Mouse (Mus musculus) left cerebral cortex, adult 2 months (tissue): ENCODE measurements around the gene Zfp456. TPM values are rescaled to one million over a fixed set of nuclear protein-coding genes. Genes with fewer than 3 reads are reported as not detected.
A peak's percentile ranks its signal among the peaks of the same experiment; 100 is the strongest.
"Not testable (repeated sequence)": the region's sequence is repeated elsewhere in the genome, so short reads cannot be mapped to it uniquely, and the experiment has no call there.

ENCODE experiments used
- DNase-seq, 2 experiments: peaks; one replicate each; pipeline ENCODE4 v3.0.0; 2021 to 2022; ENCODE audit warnings: low spot score in 2 of 2, mixed read lengths in 1 of 2; ENCODE audit errors: extremely low spot score in 1 of 2
- H3K27ac ChIP-seq: fragments of 200-600 bp; 2 replicates; pipeline ENCODE4 v1.8.1; 2022
- H3K4me3 ChIP-seq: fragments of 200-600 bp; 2 replicates; pipeline ENCODE4 v1.8.1; 2022
- CTCF ChIP-seq: fragments of 200-600 bp; IDR thresholded peaks from 2 replicates; pipeline ENCODE4 v1.8.1; 2022; ENCODE audit warnings: antibody characterized with exemption, mild to moderate bottlenecking, moderate library complexity
- intact Hi-C: fragments of 180-260 bp; cut with DNase I; formaldehyde crosslinking; loops from one replicate; pipeline ENCODE4 v1.15.1; 2025
- long read RNA-seq, 2 experiments: library from polyadenylated mRNA; stranded (forward); transcript quantifications; one replicate each; pipeline ENCODE4 v2.0.0; 2021; ENCODE audit warnings: borderline mapping rate in 2 of 2
- total RNA-seq, 2 experiments: library from RNA; stranded (reverse); gene quantifications; 2 replicates each; pipeline ENCODE4 v1.2.3; 2021

Zfp456 gene
- under 1 TPM; 0.54 to 0.58 TPM for total RNA-seq
- long read RNA-seq, experiment 1: 0 reads
- long read RNA-seq, experiment 2, partial matches to known transcripts: 0 of 1 reads
- long read RNA-seq, experiment 2, other reads (novel, unspliced or antisense): 1 of 1 reads

DNA sequence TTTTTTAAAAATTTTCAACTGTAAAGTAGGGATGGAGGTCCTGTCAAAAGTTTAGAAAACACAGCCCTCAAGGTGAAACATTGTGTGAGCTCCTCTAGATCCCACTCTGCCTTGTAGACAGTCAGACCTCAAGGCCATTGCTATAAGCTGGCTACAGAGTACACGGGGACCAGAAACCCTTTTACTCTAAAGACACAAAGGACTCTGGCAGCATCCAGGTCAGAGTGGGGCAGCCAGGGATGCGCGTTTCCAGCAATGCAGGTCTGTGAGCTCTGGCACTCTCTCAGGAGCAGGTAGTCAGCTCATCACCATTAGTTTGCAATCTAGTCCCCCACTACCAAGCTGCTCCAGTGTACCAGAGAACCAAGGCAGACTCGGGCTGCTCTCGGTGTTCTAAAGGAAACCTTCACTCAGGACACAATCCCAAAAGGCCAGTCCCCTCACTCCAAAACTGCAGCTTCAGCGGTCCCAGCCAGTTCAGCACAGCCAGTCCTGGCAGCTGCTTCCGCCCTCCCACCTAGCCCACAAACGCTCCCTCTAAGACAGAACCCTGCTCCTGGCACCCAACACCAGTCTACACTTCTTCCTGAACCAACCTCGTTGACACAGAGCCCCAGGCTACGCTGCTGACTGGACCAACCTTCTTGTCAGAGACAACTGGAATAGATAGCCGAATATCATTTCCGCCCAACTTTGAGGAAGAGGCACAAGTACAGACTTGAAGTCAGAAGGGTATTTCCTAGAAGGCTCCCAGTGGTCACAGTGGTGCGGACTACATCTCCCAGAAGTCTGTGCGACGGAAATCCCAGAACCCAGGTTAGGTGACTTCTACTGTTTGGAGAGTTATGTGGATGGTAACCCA is at the start of gene Zfp456, which contains the start of gene Gm28041:
TSS of gene Zfp456 (minus strand) at position 761 of the 862 bp plus-strand sequence.
TSS of gene Gm28041 (minus strand) at position 684 of the 862 bp plus-strand sequence.
- intact Hi-C loops, H3K27ac ChIP-seq: not testable (repeated sequence)
- peak within 1 kb of the TSS; percentile 43 for H3K4me3 ChIP-seq
- DNase-seq: peak; percentile 37 to 53

GRCm38 (mm10) chr13:67422532-67422931 is 46.9 kb upstream of the Zfp456 start:
- DNase-seq, H3K27ac ChIP-seq, H3K4me3 ChIP-seq, intact Hi-C loops: not testable (repeated sequence)

- intact Hi-C loops: no loop called here
- DNase-seq: peak; percentile 26 to 57
- no peak; the same call in 1 of the 2 replicates for TF ChIP-seq CTCF
- peak within 1 kb of the TSS; percentile 18 for H3K27ac ChIP-seq
- H3K4me3 ChIP-seq: peak within 1 kb of the TSS; percentile 62
Measured at GRCm38 (mm10) chr13:67421207-67421857, 45.7 kb upstream of the Zfp456 start, which contains the start of gene Zfp459. Gene Zfp459 (minus strand): TSS chr13:67421418.

DNA sequence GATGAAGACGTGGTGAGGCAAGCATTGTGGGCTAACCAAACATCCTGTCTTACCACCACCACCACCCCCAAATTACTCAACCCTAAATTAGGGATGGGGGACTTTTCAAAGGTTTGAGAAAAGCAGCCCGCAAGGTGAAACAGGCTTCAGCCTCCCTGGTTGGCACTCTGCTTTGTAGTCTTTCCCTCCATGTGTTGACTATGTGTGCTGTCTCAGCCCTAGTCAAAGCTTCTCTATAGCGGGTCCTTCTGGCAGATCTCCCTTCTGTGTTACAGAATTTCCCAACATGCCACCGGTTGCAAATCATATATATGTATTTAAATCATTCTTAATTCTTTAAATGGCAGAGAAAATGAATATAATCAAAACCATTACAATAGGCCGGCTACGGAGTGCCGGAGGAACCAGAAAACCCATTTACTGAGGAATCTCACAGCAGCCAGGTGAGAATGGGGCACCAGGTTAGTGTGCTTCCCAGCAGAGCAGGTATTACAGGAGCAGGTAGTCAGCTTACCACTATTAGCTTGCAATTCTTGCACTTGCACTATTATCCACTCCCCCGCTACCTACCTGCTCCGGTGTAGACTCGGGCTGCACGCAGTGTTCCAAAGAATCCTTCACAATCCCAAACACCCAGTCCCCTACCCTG is 45.1 kb upstream of the Zfp456 start:
- no peak for TF ChIP-seq CTCF
- DNase-seq: peak in 1 of 2 experiments; percentile 10
- intact Hi-C loops: no loop called here
- Histone ChIP-seq H3K4me3 (peak overlapping the region; percentile 62), H3K27ac (peak overlapping the region; percentile 18)

DNA sequence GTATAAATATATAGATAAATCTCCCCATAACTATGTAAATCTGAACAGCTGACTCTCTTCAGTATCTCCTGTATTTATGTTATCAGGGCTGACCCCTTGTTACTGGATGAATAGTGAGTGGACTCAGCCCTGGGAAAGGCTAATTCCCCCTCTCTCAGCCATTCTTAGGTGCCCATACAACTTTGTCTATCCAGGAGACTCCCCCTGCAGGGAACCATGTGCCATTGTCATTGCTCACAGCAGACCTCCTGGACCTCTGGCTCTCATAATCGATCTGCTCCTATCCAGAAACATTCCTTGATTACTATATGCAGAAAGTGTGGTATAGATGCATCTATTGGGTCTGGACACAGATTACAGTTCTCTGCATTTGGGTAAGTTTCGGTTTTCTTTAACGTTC is 41.2 kb upstream of the Zfp456 start:
- H3K27ac ChIP-seq: no peak overlapping the region
- no peak for TF ChIP-seq CTCF

DNA sequence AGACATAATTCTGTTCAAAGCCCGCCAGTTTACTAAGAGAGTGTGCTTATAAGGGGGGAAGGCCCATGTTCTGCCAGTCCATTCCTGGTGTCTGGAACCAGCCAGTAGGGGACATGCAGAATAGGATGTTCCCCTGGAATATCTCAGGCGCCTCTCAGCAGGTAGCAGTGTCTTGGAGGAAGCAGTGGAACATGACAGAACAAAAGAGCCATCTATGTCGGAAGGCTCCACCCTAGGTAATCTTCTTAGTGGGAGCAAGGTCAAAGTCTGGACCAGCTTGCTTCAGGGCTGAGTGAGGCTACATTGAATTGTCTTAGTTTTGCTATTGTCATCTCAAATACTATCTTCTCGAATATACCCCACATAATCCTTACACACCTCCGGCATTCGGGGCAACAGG is 40.1 kb upstream of the Zfp456 start:
- DNase-seq: no peak
- Histone ChIP-seq H3K4me3 (no peak overlapping the region), H3K27ac (no peak overlapping the region)
- intact Hi-C loops: no loop called here
- no peak for TF ChIP-seq CTCF

More for the DNA sequence above, 41.2 kb upstream of the Zfp456 start:
- intact Hi-C loops: no loop called here
- DNase-seq: no peak
- H3K4me3 ChIP-seq: no peak overlapping the region

DNA sequence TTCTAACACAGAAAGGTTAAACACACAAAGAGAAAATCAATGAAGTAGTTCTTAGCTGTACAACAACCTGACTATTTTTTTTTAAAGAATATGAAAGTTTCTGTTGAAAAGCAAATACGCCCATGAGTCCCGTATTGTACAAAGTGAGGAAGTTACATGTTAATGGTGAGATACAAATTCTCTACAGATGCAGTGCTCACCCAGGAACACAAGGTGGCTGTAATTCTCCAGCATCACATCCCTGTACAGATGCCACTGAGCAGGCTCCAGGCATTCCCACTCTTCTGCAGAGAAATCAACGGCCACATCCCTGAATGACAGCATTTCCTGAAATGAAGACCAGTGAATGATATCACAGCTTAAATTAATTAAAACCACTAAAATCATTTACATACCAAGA is 38.0 kb upstream of the Zfp456 start:
- H3K4me3 ChIP-seq, H3K27ac ChIP-seq, DNase-seq, intact Hi-C loops: not testable (repeated sequence)
- TF ChIP-seq CTCF: peak; percentile 32

- intact Hi-C loops: not testable (repeated sequence)
- H3K4me3 ChIP-seq: peak within 1 kb of the TSS; percentile 63
- peak within 1 kb of the TSS; percentile 72 for H3K27ac ChIP-seq
- DNase-seq: peak; percentile 66
Measured at GRCm38 (mm10) chr13:67399183-67399903, 23.7 kb upstream of the Zfp456 start, which contains the start of gene Zfp429. Gene Zfp429 (minus strand): TSS chr13:67399819.

DNA sequence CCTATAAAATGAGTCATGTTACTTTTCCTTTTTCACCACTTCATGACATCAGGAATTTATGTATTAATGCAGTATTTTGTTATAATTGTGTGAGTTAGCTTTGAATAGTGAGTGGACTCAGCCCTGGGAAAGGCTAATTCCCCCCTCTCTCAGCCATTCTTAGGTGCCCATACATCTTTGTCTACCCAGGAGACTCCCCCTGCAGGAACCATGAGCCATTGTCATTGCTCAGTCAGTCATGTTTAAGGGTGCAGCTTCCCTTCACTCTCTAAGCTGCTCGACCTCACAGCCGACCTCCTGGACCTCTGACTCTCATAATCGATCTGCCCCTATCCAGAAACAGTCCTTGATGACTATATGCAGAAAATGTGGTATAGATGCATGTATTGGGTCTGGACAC is 645 bp upstream of the Zfp456 start:
- H3K27ac ChIP-seq, H3K4me3 ChIP-seq, intact Hi-C loops, DNase-seq: not testable (repeated sequence)

DNA sequence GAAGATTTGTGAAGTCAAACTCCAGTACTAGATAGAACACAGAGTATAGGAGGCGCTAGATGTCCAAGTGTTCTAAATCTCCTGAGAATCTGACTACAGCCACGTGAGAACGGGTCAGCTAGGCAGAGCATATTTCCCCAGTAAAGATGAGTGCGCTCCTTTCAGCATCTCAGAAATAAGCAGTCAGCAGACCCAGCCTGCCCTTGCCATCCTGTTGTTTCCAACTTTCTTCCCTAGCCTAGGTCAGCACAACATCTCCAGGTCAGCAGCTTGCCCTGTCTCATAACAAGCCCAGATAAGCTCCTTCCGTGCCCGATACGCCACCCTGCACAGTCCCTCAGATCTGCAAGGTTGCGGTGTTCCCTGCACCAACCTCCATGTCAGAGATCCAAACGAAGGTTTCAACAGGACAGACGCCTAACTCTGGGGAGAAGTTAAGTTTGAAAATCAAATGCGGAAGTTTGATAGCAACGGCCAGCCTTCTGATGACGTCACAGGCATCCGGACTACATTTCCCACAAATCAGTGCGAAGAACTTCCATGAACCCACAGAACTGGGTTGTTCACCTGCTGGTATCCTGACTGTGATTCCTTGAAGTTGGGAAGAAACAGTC is 15.4 kb downstream of the Zfp456 start, which contains the start of the genes Gm28044 and Zfp953:
TSS of gene Gm28044 (minus strand) at position 406 of the 614 bp plus-strand sequence.
TSS of gene Zfp953 (minus strand) at position 475 of the 614 bp plus-strand sequence.
- peak within 1 kb of the TSS; percentile 76 for H3K4me3 ChIP-seq
- H3K27ac ChIP-seq: peak within 1 kb of the TSS; percentile 65
- peak; percentile 82 to 88 for DNase-seq
- intact Hi-C loops: loop anchor here (1.0 to 2.0 kb wide), 3 partner anchors 27 to 484 kb away; partner anchors contain the start of genes Zfp457 and Zfp595
- no peak; the same call in 1 of the 2 replicates for TF ChIP-seq CTCF
